Mouse (Mus musculus) left cerebral cortex, adult 8-10 months (tissue): ENCODE results near the gene Matk. TPM values are rescaled to one million over a fixed set of nuclear protein-coding genes. Genes with fewer than 3 reads are reported as not detected.

Experiments
- DNase-seq, 2 experiments: peaks; one replicate each; pipeline ENCODE4 v3.0.0; 2022; ENCODE audit warnings: low spot score in 2 of 2
- total RNA-seq, 4 experiments: library from RNA; stranded (reverse); gene quantifications; 2 replicates each; pipeline ENCODE4 v1.2.4; 2022

Matk gene
- total RNA-seq, 4 experiments from 2014 or later: 167 to 192 (median 183) TPM

DNA sequence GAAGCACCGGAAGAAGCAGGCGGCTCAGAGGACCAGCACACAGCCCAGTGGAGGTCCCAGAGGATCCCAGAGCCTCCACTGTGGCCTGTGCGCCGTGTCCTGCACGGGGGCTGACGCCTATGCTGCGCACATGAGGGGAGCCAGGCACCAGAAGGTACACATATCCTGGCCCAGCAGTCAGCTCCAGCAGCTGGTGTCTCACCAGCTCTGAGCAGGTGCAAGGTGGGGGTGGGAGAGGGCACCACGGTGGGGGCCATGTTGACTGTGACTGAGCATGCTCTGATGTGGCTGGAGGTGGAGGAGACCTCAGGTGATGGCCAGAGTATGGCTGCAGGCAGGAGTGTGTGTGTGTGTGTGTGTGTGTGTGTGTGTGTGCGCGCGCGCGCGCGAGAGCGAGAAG is 10.7 kb upstream of the Matk start:
- no peak for DNase-seq

DNA sequence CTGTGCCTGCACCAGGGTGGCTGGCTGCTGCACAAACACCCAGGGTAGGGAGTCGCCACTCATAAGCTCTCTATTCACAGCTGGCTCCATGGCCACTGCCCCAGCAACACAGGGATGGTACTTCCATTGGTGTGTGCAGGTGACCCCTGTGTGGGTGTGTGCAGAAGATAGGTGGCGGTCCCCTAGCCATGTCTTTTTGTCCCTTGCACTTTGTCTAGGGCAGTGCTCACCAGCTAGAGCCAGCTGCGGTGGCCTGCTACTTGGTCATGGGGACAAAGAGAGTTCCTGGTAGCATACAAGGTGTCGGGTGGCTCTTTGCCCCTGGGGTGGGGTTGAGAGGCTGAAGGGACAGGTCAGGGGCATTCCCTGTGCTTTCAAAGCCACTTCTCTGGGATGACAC is 8.6 kb upstream of the Matk start:
- DNase-seq: no peak

DNA sequence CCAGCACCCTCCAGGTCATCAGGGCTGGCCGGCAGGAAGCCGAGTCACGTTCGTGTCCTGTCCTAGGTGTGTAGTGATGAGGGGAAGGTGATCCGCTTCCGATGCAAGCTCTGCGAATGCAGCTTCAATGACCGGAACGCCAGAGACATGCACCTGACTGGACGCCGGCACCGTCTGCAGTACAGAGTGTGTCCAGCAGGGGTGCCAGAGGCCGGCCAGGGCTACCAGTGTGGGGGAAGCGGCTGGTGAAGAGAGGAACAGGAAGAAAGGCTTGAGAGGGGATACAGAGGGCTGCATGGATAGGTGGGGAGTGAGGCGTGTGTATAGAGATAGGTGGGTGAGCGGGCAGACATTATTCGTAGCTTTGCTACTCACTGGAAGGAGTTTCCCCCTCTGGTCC is 8.1 kb upstream of the Matk start:
- no peak for DNase-seq

DNA sequence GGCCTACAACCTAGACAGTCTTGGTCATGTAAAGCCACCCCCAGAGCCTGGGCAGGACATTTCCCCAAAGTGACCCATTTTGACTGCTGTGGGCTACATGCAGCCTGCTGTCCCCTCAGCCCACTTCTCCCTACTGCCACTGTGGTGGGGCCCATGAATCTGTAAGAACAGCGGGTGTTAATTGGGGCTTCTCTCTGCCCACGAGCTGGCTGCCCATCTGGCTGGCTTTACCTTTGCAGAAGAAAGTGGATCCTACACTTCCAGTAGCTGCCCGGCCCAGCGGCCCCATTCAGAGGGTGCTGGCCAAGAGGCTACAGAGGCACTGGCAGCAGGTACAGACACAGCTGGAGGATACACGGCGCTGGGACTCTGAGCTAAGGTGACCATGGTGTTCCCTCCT is 7.6 kb upstream of the Matk start:
- no peak for DNase-seq

DNA sequence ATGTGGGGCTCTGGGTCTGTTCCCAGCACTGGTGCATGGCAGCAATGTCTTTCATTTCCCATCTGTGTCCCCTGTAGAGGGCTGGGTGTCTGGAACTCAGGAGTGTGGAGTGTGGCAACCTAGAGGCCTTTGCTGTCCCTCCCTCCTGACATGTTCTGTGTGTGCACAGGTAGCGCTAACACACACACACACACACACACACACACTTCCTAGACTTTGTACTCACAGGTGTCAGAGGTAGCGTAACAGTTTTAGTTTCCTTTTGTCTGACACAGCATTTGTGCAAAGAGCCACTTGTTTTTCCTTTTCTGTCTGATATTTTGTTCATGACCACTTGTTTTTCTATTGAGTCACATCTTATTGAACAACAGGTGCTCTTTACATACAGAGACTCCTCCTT is 4.9 kb upstream of the Matk start:
- DNase-seq: no peak

DNA sequence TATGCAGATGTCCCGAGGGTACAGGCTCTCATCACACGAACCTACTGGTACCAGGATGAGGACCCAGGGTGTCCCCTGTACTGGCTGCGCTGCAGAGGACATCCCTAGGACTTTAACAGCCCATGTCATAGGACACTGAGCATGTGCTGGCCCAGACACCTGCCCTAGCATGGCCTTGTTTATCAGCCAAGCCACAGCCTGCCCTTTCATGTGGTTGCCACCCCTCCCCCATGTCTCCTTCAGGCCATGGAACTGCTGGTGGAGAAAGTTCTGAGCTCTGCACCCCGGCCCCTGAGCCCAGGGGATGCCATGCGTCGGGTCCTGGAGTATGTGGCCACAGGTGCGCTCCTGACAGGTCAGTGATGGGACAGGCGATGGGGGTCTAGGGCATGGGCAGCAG is 3.3 kb upstream of the Matk start:
- DNase-seq: no peak

DNA sequence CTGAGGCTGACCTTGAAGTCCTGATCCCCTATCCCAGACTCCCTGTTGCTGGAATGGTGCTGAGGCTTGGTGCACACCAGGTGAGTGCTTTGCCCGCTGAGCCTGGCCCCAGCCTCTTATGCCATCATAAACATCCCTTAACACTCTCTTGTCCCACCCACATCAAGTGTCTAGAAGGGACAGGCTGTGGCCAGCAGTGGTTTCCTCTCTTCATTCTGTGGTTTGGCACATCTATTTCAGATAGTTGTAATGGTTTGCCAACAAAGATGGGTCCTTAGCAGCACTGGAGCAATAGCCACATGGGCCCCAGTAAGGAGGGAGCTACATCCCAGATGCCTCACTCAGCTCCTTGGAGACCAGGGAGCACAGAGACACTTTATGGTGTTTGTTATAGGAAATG is 2.2 kb downstream of the Matk start:
- DNase-seq: no peak

DNA sequence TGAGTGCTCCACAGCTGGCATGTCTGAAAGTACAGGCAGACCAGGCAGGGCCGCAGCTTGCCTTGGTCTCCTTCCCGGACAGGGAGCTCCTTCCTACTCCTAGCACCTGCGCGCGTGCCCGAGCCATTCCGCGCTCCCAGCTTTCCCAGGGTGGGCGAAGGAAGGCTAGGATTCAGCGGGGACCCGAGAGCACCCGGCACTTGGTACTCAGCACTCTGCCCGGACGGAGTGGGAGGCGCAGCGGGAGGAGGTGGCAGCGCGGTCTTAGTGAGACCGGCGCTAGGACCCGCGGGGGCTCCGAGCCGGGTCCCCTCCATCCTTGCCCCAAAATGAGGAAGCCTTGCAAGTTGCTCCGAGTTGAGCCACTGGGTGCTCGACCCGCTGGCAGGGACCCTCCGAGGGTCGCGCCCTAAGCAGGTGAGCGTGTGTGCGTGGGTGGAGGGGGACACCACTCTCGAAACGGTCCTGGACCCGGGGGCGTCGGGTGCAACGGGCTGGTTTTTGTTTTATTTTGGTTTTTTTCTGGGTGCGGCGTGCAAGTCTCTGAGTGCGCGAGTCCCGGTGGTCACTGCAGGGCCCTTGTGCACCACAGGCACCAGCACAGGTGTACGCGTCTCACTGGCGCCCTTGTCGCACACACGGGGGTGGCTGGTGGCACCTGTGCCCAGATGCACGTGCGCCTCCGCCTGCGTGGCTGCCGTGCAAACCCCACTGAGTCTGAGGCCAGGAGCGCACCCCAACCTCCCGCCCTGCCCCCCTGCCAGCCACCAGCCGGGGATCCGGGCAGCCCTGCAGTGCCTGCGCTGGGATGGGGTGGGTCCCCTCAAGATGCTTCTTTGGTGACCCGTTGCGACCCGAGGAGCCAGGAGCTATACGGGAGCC is 4.7 kb downstream of the Matk start:
- peak in 1 of 2 experiments; percentile 53 for DNase-seq

DNA sequence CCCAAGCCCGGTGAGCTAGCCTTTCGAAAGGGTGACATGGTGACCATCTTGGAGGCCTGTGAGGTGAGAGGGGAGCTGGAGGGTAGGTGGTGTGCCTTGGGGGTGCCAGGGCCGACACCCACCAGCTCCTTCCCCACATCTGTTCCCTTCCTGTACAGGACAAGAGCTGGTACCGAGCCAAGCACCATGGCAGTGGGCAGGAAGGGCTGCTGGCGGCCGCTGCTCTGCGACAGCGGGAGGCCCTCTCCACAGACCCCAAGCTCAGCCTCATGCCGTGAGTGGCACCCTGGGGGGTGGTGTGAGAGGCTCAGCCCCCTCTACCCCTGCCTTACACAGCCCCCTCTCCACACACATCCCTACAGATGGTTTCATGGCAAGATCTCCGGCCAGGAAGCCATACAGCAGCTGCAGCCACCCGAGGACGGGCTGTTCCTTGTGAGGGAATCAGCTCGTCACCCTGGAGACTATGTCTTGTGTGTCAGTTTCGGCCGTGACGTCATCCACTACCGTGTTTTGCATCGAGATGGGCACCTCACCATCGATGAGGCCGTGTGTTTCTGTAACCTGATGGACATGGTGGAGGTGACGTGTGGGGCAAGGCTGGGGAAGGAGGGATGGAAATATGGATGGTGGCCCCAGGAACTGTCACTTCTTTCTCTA is 6.6 kb downstream of the Matk start:
- DNase-seq: no peak

DNA sequence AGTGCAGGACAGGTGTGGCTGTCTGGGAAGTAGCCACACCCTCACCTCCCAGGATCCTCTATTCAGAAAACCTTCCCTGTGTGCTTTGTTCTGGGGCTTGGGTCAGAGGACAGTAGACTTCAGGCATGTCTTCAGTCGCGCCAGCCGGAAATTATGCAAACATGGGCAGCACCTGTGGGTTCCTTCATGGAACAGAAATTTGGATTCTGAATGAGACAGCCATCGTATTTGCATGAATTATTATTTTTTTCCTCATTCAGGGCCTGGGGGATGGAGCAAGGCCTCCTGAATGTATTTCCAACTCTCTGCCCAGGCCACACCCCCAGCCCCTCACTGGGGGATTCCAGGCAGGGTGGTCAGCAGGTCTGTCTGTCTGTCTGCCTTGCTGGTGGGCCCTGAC is 8.3 kb downstream of the Matk start:
- DNase-seq: no peak

DNA sequence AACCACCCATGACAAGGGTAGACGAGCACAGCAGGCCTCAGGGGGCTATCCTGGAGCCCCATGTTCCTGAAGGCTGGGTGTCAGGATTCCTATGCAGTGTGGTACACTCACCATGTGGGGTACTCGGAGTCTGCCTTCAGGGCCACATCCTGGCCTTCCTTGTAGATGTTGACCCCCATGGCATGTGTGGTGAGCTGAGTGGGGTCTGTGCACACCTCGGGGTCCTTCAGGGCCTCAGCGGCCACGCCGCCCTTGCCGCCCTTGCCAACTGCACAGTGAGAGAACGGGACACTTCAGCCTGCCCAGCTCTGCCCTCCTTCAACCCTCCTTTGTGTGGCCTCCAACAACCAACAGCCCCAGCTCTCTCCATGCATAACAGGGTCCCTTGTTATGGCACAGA is 12.8 kb downstream of the Matk start:
- no peak for DNase-seq

DNA sequence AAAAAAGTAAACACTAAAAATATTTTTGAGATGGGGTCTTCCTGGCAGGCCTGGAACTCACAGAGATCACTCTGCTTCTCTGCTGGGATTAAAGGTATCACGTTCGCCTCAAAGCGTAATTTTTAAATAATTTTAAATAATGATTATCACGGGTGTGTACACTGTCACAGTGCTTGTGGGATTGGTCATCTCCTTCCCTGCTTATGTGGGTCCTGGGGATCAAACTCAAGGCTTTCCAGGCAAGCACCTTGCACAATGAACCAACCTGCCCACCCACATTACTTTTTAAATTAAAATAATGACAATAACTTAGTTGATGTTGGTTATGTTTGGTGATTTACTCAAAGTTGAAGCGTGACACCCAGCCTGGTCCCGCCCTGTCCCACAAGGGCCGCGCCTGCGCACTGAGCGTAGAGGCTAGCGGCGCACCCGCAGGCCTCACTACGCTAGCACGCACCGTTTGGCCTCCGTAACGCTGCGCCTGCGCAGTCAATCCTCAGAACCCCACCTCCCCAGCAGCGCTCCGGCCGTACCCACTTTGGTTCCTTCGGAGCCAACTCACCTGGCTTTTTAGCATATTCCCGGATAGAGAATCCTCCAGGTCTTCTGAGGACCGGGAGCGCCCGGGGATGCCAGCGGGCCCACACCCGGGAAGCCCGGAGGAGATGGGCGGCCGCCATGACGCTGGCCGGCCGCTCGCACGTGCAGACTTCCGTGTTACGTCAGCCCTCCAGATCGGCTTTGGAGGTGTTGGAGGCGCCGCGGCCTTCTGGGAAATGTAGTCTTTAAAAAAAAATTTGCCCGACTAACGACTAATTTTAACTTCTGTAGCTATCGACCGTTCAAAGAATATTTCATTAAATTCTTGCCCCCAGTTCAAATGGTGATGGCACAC is 13.7 kb downstream of the Matk start, which contains the start of the genes Mrpl54 and Apba3:
Mrpl54 (minus strand) TSS at position 724 of the 895 bp plus-strand sequence.
Apba3 (plus strand) TSS at position 750 of the 895 bp plus-strand sequence.
- DNase-seq: peak; percentile 93 to 96

DNA sequence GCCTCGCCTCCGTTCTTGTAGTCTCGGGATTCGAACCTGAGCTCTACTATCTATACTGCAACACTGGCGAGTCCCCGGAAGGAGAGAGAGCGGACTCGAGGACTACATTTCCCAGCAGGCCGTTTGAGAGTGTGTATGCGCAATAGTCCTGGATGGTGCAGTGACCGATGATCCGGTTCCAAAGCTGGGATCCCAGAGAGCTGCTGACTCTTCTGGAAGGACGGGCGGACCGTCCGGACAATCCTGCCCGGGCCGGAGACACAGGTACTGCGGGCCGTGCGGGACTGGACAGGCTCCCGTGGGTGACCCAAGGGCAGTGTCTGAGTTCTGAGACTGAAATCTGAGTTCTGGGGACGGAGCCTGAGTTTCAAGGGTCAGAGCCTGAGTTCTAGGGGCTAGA is 15.3 kb downstream of the Matk start:
- DNase-seq: peak in 1 of 2 experiments; percentile 85

DNA sequence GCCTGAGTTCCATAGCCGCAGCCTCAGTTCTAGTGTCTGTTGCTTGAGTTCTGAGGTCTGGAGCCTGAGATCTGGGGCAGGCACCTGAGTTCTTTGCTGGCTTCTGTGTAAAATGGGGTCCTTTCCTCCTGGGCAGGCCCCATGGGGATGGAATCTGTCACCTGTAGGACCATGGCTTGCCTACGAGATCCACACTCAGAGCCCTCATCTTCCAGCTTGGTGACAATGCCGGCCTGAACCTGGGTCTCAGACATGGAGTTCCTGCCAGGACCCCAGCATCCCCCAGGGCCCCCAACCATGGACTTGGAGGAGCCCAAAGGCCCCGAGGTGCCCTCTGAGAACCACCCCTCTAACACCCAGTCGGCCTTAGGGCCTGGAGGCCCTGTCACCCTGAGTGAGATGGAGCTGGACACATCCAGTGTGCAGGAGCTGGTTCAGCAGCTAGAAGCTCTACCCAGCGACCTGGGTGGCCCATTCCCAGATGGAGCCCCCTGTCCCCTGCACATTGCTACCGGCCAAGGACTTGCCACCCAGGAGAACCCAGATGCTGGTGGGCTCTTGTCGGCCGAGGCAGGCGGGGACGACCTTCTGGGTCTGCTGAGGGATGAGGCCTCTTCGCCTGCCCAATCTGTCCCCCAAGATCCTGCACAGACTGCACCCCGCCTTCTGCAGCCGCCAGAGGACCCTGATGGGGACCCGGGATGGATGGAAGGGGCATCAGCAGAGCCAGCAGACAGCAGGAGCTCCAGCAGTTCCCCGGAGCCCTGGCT is 16.1 kb downstream of the Matk start:
- no peak for DNase-seq

DNA sequence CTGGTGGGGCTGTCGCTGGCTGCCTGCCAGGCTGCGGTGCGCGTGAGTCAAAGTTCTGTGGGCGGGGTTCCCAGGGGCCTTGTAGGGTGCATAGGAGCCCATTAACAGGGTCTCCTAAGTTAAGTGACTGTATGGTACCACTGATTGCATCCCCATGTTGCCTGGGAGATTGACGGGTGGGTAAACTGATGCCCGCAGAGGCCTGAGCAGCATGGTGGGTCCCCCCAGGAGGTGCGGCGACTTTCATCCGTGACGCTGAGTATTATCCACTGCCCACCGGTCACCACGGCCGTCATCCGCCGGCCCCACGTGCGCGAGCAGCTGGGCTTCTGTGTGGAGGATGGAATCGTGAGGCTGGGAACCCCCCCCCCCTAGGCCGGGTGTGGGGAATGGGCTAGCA is 19.6 kb downstream of the Matk start:
- no peak for DNase-seq

DNA sequence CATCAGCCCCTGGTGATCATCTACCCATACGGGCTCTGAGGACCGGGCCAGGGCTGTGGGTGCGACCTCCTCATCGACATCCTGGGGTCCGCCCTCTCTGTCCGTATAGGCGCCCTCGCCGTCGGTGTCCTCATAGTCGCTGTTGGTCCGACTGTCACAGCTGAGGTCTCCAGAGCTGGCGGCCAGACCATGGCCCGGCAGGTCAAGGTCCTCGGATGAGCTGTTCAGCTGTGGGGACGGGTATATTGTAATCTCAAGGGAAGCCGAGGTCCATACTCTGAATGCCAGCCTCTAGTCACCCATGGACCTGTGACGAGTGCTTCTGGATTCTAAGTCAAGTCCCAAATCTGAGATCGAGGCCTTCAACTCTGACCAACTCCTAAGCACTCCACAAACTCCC is 21.1 kb downstream of the Matk start:
- no peak for DNase-seq

DNA sequence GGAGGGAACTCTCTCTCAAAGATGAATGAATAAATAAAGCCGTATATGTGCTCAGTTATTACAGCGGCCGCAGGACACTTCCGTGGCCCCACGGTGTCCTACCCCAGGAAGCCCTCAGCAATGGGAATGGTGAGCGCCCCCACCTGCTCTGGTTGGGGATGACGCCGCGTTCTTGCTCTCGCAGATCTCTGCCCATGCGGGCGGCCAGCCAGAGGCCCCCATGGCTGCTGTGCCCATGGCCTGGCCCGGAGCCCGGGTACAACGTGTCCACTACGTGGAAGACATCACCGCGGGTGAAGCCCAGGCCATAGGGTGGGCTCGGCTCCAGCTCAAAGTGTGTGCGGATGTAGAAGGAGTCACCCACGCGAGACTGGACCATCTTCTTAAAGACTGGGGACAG is 24.9 kb downstream of the Matk start:
- DNase-seq: no peak

DNA sequence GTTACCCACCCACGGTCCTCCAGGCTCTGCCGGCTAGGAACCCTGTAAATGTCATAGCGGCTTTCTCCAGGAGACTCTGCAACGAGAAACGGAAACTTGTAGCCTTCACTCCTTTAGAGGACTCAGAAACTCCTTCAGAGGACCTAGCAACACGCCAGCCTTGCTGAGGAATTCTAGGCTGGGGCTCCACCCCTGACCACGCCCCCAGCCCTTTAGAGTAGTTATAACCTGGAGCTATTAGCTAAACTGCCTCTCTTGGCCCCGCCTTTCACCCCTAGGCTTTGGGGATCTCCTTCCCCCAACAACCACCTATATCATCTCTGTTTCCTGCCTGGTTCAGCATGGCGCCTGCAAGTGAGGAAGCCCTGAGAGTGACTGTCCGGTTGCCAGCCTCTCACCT is 26.8 kb downstream of the Matk start:
- no peak for DNase-seq

DNA sequence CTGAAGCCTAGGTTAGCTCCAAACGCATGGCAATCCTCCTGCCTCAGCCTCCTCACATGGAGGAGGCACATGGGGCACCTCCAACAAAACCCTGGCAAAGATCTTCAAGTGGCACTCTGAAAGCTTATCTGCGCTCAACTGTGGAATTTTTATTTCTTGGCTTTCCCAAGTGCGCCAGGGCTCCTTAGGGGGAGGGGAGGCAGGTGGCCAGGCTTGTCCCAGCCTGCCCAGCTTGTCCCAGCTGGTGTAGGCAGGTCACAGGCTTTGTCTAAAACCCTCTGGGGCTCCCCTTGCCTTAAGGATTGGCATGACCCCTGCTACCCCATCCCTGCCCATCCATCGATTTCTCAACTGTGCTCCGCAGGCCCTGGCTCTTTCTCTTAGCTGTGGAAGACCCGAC is 31.5 kb downstream of the Matk start:
- DNase-seq: no peak

DNA sequence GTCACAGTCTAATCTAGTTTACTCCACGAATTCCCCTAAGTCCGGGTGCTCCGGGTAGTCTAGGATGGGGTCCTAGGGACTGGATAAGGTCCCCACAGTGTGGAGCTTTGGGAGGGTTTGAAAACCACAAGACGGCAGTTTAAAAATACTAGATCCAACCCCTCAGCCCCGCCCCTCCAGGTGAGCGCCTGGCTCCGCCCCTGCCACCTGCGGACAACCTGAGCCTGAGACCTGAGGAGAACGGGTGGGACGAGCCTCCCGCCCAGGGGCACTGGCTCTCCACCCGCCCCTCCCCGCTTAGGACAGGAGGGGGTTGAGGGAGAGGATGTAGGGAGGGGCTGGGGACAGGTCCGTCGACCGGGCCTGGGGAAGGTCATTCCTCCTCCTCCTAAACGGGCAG is 32.0 kb downstream of the Matk start:
- no peak for DNase-seq
